Mouse (Mus musculus) c-Kit-positive CD71-negative TER-119-negative erythroid progenitor cells, embryonic 14.5 days (primary cell): Measurements from ENCODE around the gene Nxph1.

Experiments used
- DNase-seq: peaks from one replicate; pipeline ENCODE4 v3.0.0-alpha.2; 2013; ENCODE audit warnings: low read depth

The Nxph1 gene

DNA sequence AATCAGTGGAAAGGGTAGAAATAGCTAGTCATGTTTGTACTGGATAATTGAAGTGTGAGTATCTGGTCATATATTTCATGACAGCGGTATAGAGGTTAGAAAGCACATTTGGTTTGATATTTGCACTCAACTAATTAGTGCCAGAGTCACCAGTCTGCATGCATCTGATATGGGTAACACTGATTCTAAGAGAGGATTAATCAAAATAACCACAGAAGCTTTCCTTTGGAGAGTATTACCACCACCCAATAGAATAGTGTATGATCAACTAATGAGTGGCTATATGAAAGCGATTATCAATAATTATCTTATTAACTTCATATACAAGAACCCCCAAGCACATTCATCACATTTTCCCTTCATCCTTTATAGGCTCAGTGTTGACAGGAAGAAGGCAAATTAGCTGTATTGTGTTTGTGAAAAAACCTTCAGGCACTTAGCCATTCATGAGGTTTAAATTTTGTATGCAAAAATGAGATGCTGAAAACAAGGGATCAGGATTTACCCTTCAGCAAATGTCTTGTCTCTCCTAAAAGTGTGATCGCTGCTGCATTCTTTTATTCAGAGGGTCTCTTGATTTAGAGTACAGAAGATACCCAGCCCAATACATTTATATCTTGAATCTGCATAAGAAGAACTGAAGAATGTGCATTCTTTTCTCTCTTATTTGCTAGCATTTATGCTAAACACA lies 185.5 kb downstream of the Nxph1 start:
- no peak for DNase-seq

DNA sequence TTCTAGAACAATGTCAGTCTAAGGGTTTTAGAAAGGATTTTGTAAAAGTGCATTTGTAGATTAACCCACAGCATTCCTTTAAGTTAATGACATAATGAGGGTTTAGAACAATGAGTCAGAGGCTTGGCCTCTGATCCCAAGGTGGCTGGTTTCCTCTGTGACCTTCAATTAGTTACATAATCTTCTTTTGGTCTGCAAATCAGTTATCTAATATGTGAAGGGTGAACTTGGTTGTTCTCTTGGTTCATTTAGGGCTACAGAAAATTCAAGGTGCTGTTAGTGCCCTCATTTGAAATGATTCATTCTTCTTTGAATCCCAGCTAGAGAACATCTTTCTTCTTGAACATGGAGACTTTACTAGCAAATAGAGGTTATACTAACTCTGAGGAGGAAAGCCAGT lies 199.7 kb downstream of the Nxph1 start:
- no peak for DNase-seq

DNA sequence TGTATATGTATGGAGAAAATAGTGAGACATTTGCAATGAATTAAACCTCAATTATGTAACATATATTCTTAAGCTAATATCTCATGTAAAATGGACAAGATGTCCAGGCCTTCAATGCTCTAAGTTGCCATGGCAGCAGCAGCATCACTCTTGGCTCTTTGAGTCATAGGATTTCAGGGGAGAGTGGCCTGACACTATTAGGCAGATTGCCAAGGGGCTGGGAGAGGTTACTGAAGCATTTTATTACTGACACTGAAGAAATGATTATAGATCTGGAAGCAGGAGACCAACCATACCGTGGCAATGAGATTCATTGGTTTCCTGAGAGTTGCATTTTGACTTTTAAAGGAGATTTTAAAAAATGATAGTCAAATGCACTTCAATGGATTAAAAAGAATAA lies 201.6 kb downstream of the Nxph1 start:
- no peak for DNase-seq

DNA sequence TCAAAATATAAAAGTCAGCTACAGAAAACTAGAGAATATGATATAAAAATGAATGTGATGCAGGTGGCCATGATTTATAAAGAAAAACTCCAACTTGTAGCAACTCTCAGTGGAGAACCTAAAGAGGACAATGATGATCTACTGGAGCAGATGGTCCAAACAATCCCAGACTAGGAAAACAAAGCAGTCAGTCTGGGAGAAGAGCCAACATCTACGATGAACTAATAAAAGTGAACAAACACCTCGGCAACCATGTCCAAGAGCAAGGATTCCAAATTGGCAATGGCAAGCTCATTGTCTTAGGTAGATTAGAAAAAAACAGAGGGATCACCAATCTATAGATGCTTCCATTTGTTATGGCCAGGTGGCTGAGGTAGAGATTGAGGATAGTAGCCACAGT lies 211.0 kb downstream of the Nxph1 start:
- no peak for DNase-seq

DNA sequence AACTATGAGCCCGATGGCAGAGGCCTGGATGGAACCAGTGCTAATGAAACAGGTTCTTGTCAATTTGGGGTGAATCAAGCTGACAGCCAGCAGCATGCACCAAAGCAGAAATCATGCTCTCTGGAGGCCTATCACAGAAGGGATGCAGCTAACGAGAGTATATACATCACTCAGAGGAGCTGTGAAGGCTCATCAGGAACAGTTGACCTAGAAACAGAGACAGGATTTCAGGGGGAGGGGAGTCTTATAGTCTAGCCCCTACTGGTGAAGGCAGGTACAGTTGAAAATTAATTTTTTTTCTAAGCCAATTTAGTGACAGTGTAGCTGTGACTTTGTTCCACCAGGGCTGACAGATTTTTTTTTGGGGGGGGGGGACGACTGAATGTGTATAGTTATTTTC lies 234.2 kb downstream of the Nxph1 start:
- DNase-seq = no peak

DNA sequence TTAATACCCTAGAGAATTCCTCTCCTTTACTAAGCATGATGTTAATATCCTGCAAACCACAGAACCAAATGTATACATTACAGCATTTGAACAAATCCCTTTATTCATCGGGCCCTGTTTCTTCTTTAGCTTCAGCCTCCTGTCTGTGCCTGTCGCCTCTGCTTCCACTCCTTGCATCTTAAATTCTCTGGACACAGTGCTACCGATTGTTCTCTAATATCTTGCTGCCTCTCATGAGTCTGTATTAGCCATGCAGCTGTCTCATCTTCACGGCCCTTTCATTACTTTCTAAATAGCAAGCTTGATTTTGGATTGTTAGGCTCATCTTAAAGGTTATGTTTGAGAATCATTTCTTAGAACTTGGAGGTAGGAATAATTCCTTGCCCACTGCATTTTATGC lies 262.5 kb downstream of the Nxph1 start:
- no peak for DNase-seq

DNA sequence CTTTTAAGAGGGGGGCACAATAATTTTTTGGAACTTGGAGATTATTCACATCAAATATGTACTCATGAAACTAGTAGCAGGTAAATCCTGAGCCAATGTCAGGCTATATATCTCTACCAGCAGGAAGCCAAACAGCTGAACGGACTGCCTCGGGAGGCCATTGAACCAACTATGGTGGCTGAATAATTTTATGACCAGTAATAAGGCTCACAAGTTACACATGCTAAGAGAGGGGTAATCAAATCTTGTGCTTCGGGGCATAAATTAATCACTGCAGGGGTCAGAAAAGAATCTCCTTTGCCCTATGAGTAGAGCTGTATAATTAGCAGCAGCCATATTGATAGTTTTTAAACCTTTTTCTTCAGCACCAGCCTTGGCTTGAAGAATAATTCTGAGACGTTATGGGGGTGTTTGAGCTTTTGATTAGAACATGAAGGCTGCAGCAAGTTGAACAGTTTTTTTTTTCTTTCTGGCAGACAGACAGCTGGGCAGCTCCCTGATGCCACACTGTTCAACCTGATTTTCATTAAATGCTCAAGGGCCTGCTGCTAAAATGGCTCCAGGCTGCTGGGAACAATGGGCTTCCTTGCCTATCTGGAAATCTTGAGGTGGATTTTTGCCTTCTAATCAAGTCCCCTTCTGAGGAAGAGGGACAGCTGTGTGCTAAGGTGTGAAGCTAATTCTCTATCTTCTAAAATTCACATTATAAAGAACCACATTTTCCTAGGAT lies 272.7 kb downstream of the Nxph1 start:
- no peak for DNase-seq

DNA sequence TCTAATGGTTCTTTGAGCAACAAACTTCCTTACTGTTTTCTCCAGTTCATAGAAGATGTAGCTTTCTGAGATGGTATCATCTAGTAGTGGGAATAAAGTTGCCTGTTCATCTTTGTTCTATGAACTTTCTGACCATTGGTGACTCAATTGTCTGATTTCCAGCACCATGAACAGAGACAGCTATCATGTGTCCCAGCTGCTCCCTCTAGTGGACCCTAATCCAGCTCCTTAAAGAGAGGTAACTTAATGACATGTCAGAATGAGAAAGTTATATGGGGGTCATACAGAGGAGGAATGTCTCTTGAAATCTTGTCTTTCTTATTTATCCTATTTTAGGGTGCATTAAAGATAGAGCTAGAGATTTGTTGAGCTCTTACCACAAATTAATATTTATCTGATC lies 286.6 kb downstream of the Nxph1 start:
- DNase-seq = no peak

DNA sequence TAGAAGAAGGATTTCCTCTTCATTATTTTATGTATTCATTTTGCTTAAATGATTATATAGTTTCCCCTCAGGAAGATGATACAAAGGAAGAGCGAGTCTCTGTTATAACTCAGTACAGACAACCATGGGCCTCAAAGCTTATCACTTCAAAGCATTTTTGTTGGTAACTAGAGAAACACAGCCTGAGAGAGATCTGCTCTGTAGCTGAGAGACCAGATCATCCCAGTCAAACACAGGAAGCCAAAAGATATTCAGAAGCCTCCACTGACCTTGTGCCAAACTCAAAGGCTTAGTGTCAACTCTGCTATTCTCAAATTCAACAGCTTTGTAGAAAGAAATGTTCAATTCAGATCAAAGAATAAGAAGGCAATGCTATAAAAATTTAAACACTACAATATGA lies 319.8 kb downstream of the Nxph1 start:
- no peak for DNase-seq
